In the genomic region with DNA sequence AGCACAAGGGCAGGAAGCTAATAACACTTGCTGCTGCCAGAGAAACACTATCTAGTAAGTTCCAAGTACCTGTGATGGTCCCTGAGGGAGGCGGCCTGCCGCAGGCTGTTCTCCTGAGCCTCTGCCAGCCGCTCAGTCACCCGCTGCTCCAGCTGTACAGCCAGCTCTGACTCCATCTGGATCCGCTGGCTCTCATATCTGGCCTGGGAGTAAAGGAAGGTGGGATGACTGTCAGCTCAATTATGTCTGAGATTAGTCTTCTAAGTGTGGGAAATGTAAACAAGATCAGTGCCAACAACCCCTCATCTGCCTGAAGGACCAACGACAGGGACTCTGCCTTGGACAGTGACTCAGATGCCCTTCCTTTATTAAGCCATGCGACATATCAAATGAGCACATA, we compare ENCODE assay signal across 12 mouse cellular contexts. TPM values are rescaled to one million over a fixed set of nuclear protein-coding genes. Genes with fewer than 3 reads are reported as not detected.
DNase-seq lines count a peak whose midpoint lies in the region; ATAC-seq and TF ChIP-seq lines count a peak whose summit lies in the region.
"Had no signal": no experiment of that assay in that cellular context is flagged by ENCODE, and none has a peak within 500 bp of the region (broad histone marks: within the 10 kb centered on the region; RNA-seq: fewer than 3 reads in every experiment).

No protein-coding gene starts in this region.

- no peaks in the 10 kb centered on the region for H3K4me1 ChIP-seq in heart, embryonic 13.5 days
- H3K4me1 ChIP-seq: forebrain, embryonic 10.5 days had no signal

- no peak for TF ChIP-seq POLR2A in brain, embryonic 14.5 days (IDR thresholded peaks at IDR 0.05; ENCODE audit: borderline replicate concordance, extremely low read depth, insufficient read depth, insufficient read length, poor library complexity, severe bottlenecking)

- H3K9ac ChIP-seq in heart, embryonic 13.5 days: 0 out of 2 replicates have a peak overlapping the region, but pooled peaks have one; percentile 10

- no peak for TF ChIP-seq CTCF in brain, embryonic 14.5 days (IDR thresholded peaks at IDR 0.05; ENCODE audit: borderline replicate concordance, extremely low read depth, insufficient read depth, insufficient read length)

- H3K36me3 ChIP-seq in heart, embryonic 13.5 days: peaks cover 91% of the 10 kb centered on the region

- no peak for DNase-seq in heart, adult 18-20 months
- DNase-seq in Muller cell, postnatal 12 days (ENCODE audit: inconsistent ontology term): peak; percentile 42
- peak; percentile 45 for DNase-seq in brain, embryonic 14.5 days (ENCODE audit: low read depth)
- peak; percentile 42 for DNase-seq in heart, postnatal 4 days
- DNase-seq in right cerebral cortex, adult 2 months (ENCODE audit: low spot score in 2 of 2): no peak
- DNase-seq: cerebellum, adult 2 months had no signal

- H3K27me3 ChIP-seq in heart, embryonic 13.5 days (replicated peaks): no peaks in the 10 kb centered on the region
- H3K27me3 ChIP-seq: CH12.LX had no signal

- no peaks in the 10 kb centered on the region for H3K9me3 ChIP-seq in heart, embryonic 13.5 days
- H3K9me3 ChIP-seq: forebrain, embryonic 10.5 days had no signal

- no peak overlapping the region for H3K27ac ChIP-seq in heart, embryonic 13.5 days (replicated peaks)
- H3K27ac ChIP-seq: forebrain, embryonic 10.5 days; kidney, postnatal 0 days; macrophage had no signal

- ATAC-seq in heart, embryonic 13.5 days (ENCODE audit: extremely low read depth, insufficient number of reproducible peaks, low FRiP score, low TSS enrichment): no peak
- ATAC-seq in monocyte, adult 5-6 weeks (replicated peaks; ENCODE audit: insufficient number of reproducible peaks, low FRiP score, low TSS enrichment, poor library complexity, severe bottlenecking): no peak

- H3K4me3 ChIP-seq in heart, embryonic 13.5 days: no peak overlapping the region
- H3K4me3 ChIP-seq: forebrain, embryonic 10.5 days had no signal

- no peak overlapping the region for H3K4me2 ChIP-seq in heart, embryonic 13.5 days

- 59% methylated on average over 7 of the region's 7 CpGs for WGBS in heart, embryonic 13.5 days

RNA-seq across cellular contexts. Expression of gene Cntrob, which starts 12.3 kb away (rescaled TPM):
- polyA plus RNA-seq in heart, embryonic 13.5 days (2015; fragmentation: Nextera tagmentation; extraction: Ambion mirVana): 13.7 and 15.3 TPM in 2 replicates
- total RNA-seq in heart, adult 18-20 months (2021): 1 to 10 TPM; 2.8 TPM
- polyA plus RNA-seq in brain, embryonic 14.5 days (2012; rRNA removed): 42.2 and 54.4 TPM in 2 replicates
- 10 to 100 TPM; 14.8 to 17.9 TPM for total RNA-seq in heart, postnatal 4 days (2021)
- total RNA-seq in monocyte, adult 5-6 weeks (2017): 5.8 to 26.8 TPM (median 19.1 TPM) in 3 replicates

RNA-seq across cellular contexts. Expression of gene Trappc1, which starts 12.5 kb away (rescaled TPM):
- polyA plus RNA-seq in heart, embryonic 13.5 days (2015; fragmentation: Nextera tagmentation; extraction: Ambion mirVana): 173 and 201 TPM in 2 replicates
- total RNA-seq in heart, adult 18-20 months (2021): 10 to 100 TPM; 48.8 to 49.4 TPM
- polyA plus RNA-seq in brain, embryonic 14.5 days (2012; rRNA removed): 116 and 118 TPM in 2 replicates
- total RNA-seq in heart, postnatal 4 days (2021): 10 to 100 TPM; 81.6 to 86.4 TPM
- 54.4 to 91.3 TPM (median 61.3 TPM) in 3 replicates for total RNA-seq in monocyte, adult 5-6 weeks (2017)

RNA-seq across cellular contexts. Expression of gene Kcnab3, which starts 14.8 kb away (rescaled TPM):
- 0.48 and 0.85 TPM in 2 replicates for polyA plus RNA-seq in heart, embryonic 13.5 days (2015; fragmentation: Nextera tagmentation; extraction: Ambion mirVana)
- under 1 TPM in 1 of 2 experiments, not detected in 1; 0.23 TPM for total RNA-seq in heart, adult 18-20 months (2021)
- polyA plus RNA-seq in brain, embryonic 14.5 days (2012; rRNA removed): 7.0 and 8.7 TPM in 2 replicates
- total RNA-seq in heart, postnatal 4 days (2021): 1 to 10 TPM; 1.5 to 2.1 TPM
- total RNA-seq in monocyte, adult 5-6 weeks (2017): 2.0 to 2.3 TPM in 2 of 3 replicates, not detected in the other

RNA-seq across cellular contexts. Expression of gene Rnf227, which starts 29.0 kb away (rescaled TPM):
- 6.2 and 8.3 TPM in 2 replicates for polyA plus RNA-seq in heart, embryonic 13.5 days (2015; fragmentation: Nextera tagmentation; extraction: Ambion mirVana)
- under 1 TPM; 0.41 to 0.57 TPM for total RNA-seq in heart, adult 18-20 months (2021)
- 82.8 and 115 TPM in 2 replicates for polyA plus RNA-seq in brain, embryonic 14.5 days (2012; rRNA removed)
- 1 to 10 TPM; 2.4 to 3.1 TPM for total RNA-seq in heart, postnatal 4 days (2021)
- total RNA-seq in monocyte, adult 5-6 weeks (2017): 1.3 to 3.6 TPM (median 1.5 TPM) in 3 replicates

RNA-seq across cellular contexts. Expression of gene Chd3, which starts 57.9 kb away (rescaled TPM):
- 18.0 and 18.8 TPM in 2 replicates for polyA plus RNA-seq in heart, embryonic 13.5 days (2015; fragmentation: Nextera tagmentation; extraction: Ambion mirVana)
- total RNA-seq in heart, adult 18-20 months (2021): 10 to 100 TPM; 16.2 to 26.3 TPM
- 321 and 358 TPM in 2 replicates for polyA plus RNA-seq in brain, embryonic 14.5 days (2012; rRNA removed)
- 10 to 100 TPM; 75.3 to 76.7 TPM for total RNA-seq in heart, postnatal 4 days (2021)
- 76.7 to 192 TPM (median 86.2 TPM) in 3 replicates for total RNA-seq in monocyte, adult 5-6 weeks (2017)

Comparison
In these comparisons a context has a peak if more than half of its experiments do, and no peak if none do; other contexts are left out.
1. DNase-seq: peak in Muller cell, postnatal 12 days (single experiment), brain, embryonic 14.5 days (single experiment) and heart, postnatal 4 days (single experiment); none in heart, adult 18-20 months (0 of 2) and right cerebral cortex, adult 2 months (0 of 2).